Mouse (Mus musculus) intestine, embryonic 15.5 days (tissue): ENCODE results near the gene 3110040N11Rik. TPM values are rescaled to one million over a fixed set of nuclear protein-coding genes. Genes with fewer than 3 reads are reported as not detected.

Experiments
- ATAC-seq: fragments of 200-750 bp; cut with Nextera tagmentation; 2 replicates; pipeline ENCODE4 v1.8.0; 2017; ENCODE audit warnings: moderate TSS enrichment, moderate library complexity
- H3K27ac ChIP-seq: fragments of 300-500 bp; sonication (generic); 2 replicates; pipeline ENCODE4 v1.5.1; 2015; ENCODE audit warnings: mild to moderate bottlenecking, inconsistent platforms
- H3K27me3 ChIP-seq: fragments of 300-500 bp; sonication (generic); replicated peaks from 2 replicates; pipeline ENCODE4 v1.6.1; 2015; ENCODE audit warnings: inconsistent platforms
- H3K36me3 ChIP-seq: fragments of 300-500 bp; sonication (generic); 2 replicates; pipeline ENCODE4 v1.6.1; 2015; ENCODE audit warnings: inconsistent platforms
- H3K4me1 ChIP-seq: fragments of 300-500 bp; sonication (generic); replicated peaks from 2 replicates; pipeline ENCODE4 v1.6.1; 2015; ENCODE audit warnings: inconsistent platforms
- H3K4me2 ChIP-seq: fragments of 300-500 bp; sonication (generic); replicated peaks from 2 replicates; pipeline ENCODE4 v1.6.1; 2015; ENCODE audit warnings: mild to moderate bottlenecking, inconsistent platforms
- H3K4me3 ChIP-seq: fragments of 300-500 bp; sonication (generic); replicated peaks from 2 replicates; pipeline ENCODE4 v1.5.1; 2015; ENCODE audit warnings: inconsistent platforms
- H3K9ac ChIP-seq: fragments of 300-500 bp; sonication (generic); 2 replicates; pipeline ENCODE4 v1.6.1; 2015; ENCODE audit warnings: inconsistent platforms
- H3K9me3 ChIP-seq: fragments of 300-500 bp; sonication (generic); 2 replicates; pipeline ENCODE4 v1.6.1; 2016; ENCODE audit warnings: inconsistent platforms
- WGBS: fragments of 180-500 bp; shearing (Covaris S2); methylation state at CpG from one replicate; pipeline ENCODE4 v1.1.7; 2015; 5-methylcytosine and 5-hydroxymethylcytosine counted together
- polyA plus RNA-seq: library from polyadenylated mRNA; unstranded; fragments of >200 nt; fragmentation: Nextera tagmentation; extraction: Ambion mirVana; gene quantifications from 2 replicates; pipeline ENCODE4 v1.2.1, GENCODE M21; 2015

The 3110040N11Rik gene
- polyA plus RNA-seq, 1 experiment from 2014 or later, result 47.2 TPM

- no peak overlapping the region for H3K4me2 ChIP-seq
- no peak overlapping the region for H3K27ac ChIP-seq
- no peak for ATAC-seq
- no peak overlapping the region for H3K9ac ChIP-seq
- 66% methylated on average over 10 of the region's 10 CpGs for WGBS
- no peaks in the 10 kb centered on the region; the same call in 1 of the 2 replicates for H3K4me1 ChIP-seq
- no peaks in the 10 kb centered on the region for H3K27me3 ChIP-seq
- H3K9me3 ChIP-seq, result no peaks in the 10 kb centered on the region
- no peak overlapping the region for H3K4me3 ChIP-seq
- peaks cover 17% of the 10 kb centered on the region for H3K36me3 ChIP-seq
Observed at GRCm38 (mm10) chr7:81777667-81778218, 11.5 kb downstream of the 3110040N11Rik start.

DNA sequence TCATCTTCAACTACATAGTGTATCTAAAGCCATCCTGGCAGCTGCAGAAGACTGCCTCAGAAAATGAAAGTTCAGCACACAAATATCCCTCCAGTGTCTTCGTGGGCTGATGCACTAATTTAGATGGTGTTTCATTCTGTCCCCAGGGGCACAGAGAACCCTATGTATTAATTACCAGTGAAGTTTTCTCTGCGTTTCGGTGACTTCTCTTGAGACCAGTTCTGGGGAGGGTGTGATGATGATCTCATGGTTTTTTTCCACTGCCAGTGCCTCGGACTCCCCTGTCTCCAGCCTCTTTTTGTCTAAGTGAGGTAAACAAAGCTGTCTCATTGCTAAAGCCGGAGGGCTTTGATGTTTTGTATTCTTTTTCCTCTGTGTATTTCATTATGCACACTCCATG lies 14.0 kb downstream of the 3110040N11Rik start:
- Histone ChIP-seq H3K36me3 (peaks cover 5% of the 10 kb centered on the region), H3K9ac (no peak overlapping the region), H3K4me1 (no peaks in the 10 kb centered on the region; the same call in 1 of the 2 replicates), H3K4me2 (no peak overlapping the region), H3K27ac (no peak overlapping the region), H3K9me3 (no peaks in the 10 kb centered on the region), H3K4me3 (no peak overlapping the region), H3K27me3 (no peaks in the 10 kb centered on the region)
- ATAC-seq, result no peak
- WGBS, result 81% methylated on average over 5 of the region's 5 CpGs

GRCm38 (mm10) chr7:81772786-81773539 lies 16.3 kb downstream of the 3110040N11Rik start:
- H3K4me1 ChIP-seq, result no peaks in the 10 kb centered on the region; the same call in 1 of the 2 replicates
- peak; percentile 71 for ATAC-seq
- no peak overlapping the region for H3K27ac ChIP-seq
- no peaks in the 10 kb centered on the region for H3K9me3 ChIP-seq
- no peak overlapping the region for H3K9ac ChIP-seq
- no peak overlapping the region for H3K4me3 ChIP-seq
- H3K4me2 ChIP-seq, result no peak overlapping the region
- 75% methylated on average over 10 of the region's 10 CpGs for WGBS
- H3K27me3 ChIP-seq, result no peaks in the 10 kb centered on the region
- H3K36me3 ChIP-seq, result no peaks in the 10 kb centered on the region

DNA sequence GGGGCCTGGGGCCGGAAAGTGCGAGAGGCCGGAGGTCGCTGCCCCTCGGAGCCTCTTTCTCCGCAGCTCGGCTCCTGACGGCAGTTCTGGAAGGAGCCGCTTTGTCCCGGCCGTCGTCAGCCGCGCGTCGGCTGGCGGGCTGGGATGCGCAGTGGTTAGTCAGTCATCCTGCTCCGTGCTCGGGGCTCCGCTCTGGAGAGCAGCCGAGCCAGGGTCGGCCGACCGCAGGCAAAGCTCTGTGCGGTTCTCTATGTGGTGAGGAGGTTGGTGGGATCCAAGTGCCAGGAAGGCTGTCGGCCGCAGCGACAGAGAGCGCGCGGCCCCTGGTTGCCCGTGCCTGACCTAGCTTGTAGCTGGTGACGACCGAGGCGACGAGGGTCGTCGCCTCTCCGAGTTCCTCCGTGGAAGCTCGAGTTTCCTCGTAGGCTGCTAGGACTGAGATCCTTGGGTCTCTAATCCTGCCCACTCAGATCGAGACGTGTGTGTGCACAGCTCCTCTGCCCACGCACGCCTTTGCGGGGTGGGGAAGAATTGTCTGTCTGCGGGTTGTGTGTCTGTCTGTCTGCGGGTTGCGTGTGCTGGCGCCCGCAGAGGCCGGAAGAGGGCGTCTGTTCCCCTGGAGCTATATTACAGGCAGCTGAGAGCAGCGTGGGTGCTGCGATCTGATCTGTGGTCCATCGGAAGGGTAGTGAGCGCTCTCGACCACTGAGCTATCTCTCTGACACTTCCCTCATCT lies 26.0 kb downstream of the 3110040N11Rik start:
- 1% methylated on average over 60 of the region's 60 CpGs for WGBS
- H3K4me1 ChIP-seq, result no peaks in the 10 kb centered on the region
- peak overlapping the region; percentile 82 for H3K9ac ChIP-seq
- peak overlapping the region; percentile 62 for H3K27ac ChIP-seq
- H3K4me2 ChIP-seq, result peak overlapping the region; percentile 89
- H3K36me3 ChIP-seq, result no peaks in the 10 kb centered on the region
- no peaks in the 10 kb centered on the region for H3K27me3 ChIP-seq
- peak overlapping the region; percentile 70 for H3K4me3 ChIP-seq
- no peaks in the 10 kb centered on the region for H3K9me3 ChIP-seq
- peak; percentile 75 for ATAC-seq

DNA sequence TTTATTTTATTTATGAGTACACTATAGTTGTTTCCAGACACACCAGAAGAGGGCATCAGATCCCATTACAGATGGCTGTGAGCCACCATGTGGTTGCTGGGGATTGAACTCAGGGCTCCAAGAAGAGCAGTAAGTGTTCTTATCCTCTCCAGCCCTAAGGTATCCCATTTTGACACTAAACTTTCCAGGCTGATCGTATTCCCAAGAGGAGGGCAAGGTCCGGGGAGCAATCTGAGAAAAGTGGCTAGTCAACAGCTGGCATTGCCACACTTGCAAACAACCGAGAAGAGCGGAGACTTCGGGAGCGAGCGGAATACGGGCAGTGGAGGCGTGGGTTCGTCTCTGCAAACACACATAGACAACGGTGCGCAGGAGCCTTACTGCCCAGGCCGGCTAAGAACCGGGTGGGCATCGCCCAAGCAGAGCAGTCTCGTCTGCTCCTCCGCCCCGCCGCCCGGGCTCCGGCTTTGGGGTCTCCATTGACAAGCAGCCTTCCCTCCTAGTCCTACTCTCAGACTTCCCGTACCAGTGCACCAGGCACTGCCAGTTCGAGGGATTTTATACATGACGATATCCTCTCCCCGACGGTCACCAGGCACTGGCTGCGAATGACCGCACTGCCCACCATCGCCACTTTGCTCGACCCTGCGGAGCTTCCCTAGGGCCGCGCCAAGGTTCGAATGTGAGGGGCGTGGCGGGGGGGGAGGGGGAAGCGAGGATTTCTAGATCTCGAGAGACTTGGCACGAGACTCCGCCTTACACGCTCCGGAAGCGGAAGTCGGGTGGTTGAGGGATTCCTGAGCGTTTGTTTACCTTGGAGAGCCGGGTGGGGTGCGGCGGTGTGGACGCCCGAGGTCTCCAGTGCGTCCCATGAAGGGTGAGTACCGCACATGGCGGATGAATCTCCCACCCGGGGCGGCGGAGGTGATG lies 26.8 kb downstream of the 3110040N11Rik start, which contains the start of gene Ramac:
TSS of gene Ramac (plus strand) at position 746 of the 930 bp plus-strand sequence.
- ATAC-seq, result peak; percentile 97
- Histone ChIP-seq H3K4me3 (peak within 1 kb of the TSS; percentile 70), H3K9me3 (no peaks in the 10 kb centered on the region), H3K36me3 (no peaks in the 10 kb centered on the region), H3K27me3 (no peaks in the 10 kb centered on the region), H3K9ac (peak within 1 kb of the TSS; percentile 82), H3K4me2 (peak within 1 kb of the TSS; percentile 89), H3K4me1 (no peaks in the 10 kb centered on the region), H3K27ac (peak within 1 kb of the TSS; percentile 62)
- under 1% methylated on average over 56 of the region's 56 CpGs for WGBS

DNA sequence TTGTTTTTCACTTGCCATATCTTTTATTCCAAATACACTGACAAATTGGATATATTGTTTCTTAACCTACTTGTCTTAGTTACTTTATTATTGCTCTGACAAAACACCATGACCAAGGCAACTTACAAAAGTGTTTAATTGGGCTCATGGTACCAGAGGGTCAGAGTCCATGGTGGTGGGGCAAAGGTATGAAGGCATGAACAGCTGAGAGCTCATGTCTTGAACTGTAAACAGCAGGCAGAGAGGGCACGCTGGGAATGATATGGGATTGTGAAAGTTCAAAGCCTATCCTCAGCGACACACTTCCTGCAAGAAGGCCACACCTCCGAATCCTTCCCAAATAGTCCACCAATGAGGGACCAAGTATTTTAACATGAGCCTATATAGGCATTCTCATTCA lies 41.3 kb downstream of the 3110040N11Rik start:
- H3K27me3 ChIP-seq, result no peaks in the 10 kb centered on the region
- no peaks in the 10 kb centered on the region for H3K9me3 ChIP-seq
- no peak overlapping the region for H3K4me3 ChIP-seq
- no peak overlapping the region for H3K4me2 ChIP-seq
- no peak for ATAC-seq
- H3K36me3 ChIP-seq, result no peaks in the 10 kb centered on the region
- H3K27ac ChIP-seq, result no peak overlapping the region
- H3K9ac ChIP-seq, result no peak overlapping the region
- WGBS, result 83% methylated on average over 3 of the region's 3 CpGs
- H3K4me1 ChIP-seq, result no peaks in the 10 kb centered on the region

- Histone ChIP-seq H3K4me1 (no peaks in the 10 kb centered on the region), H3K27me3 (no peaks in the 10 kb centered on the region), H3K36me3 (no peaks in the 10 kb centered on the region), H3K9ac (no peak overlapping the region), H3K4me2 (no peak overlapping the region), H3K4me3 (no peak overlapping the region), H3K9me3 (no peaks in the 10 kb centered on the region), H3K27ac (no peak overlapping the region)
- ATAC-seq, result peak; percentile 71
- WGBS, result 65% methylated on average over 4 of the region's 4 CpGs
Observed at GRCm38 (mm10) chr7:81744145-81744544, 45.1 kb downstream of the 3110040N11Rik start.

GRCm38 (mm10) chr7:81740010-81740409 lies 49.3 kb downstream of the 3110040N11Rik start:
- no peak overlapping the region for H3K4me2 ChIP-seq
- 82% methylated on average over 7 of the region's 7 CpGs for WGBS
- ATAC-seq, result no peak

GRCm38 (mm10) chr7:81738720-81739385 lies 50.4 kb downstream of the 3110040N11Rik start:
- WGBS, result 52% methylated on average over 8 of the region's 8 CpGs
- Histone ChIP-seq H3K4me1 (no peaks in the 10 kb centered on the region), H3K9ac (no peak overlapping the region), H3K27me3 (no peaks in the 10 kb centered on the region), H3K27ac (no peak overlapping the region), H3K36me3 (no peaks in the 10 kb centered on the region), H3K4me2 (no peak overlapping the region; the same call in 1 of the 2 replicates), H3K4me3 (no peak overlapping the region), H3K9me3 (no peaks in the 10 kb centered on the region)
- ATAC-seq, result peak; percentile 78

More at GRCm38 (mm10) chr7:81740010-81740409, 49.3 kb downstream of the 3110040N11Rik start:
- H3K9me3 ChIP-seq, result no peaks in the 10 kb centered on the region
- no peaks in the 10 kb centered on the region for H3K36me3 ChIP-seq
- no peak overlapping the region for H3K4me3 ChIP-seq
- no peaks in the 10 kb centered on the region for H3K27me3 ChIP-seq
- H3K9ac ChIP-seq, result no peak overlapping the region
- H3K27ac ChIP-seq, result no peak overlapping the region
- no peaks in the 10 kb centered on the region for H3K4me1 ChIP-seq

DNA sequence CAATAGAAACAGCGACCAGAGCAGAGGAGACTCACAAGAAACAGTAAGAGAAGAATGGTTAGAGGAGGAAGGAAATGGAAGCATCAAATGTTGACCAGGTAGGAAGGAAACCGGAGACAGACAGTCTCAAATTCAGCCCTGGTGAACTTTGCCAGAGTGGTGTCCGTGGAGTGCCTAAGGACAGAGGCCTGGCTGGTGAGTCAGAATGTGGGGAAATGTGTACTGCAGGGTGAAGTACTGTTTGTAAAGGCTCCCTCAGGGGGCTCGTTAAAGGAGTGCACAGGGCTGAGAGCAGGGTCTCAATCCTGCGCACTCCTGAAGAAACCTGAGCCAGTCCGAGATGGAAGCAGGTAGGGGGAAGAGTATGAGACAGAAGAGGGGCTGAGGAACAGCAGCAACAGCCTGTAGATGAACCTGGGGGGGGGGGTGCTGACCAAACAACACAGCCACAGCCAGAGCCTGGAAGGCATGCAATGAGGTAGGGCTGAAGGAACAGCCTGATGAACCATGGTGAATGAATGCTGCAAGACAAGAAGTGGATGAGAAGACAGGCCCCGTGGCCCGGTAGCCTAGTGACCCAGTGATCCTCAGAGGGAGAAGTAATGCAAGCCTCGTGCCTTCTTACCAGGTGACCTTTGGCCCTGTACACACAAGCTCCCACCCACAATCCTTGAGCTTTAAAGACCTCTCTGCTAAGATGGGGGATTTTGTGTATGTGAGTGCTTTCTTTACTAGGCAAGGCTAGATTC lies 53.8 kb downstream of the 3110040N11Rik start:
- no peak overlapping the region for H3K4me2 ChIP-seq
- no peak overlapping the region for H3K4me3 ChIP-seq
- no peaks in the 10 kb centered on the region for H3K4me1 ChIP-seq
- ATAC-seq, result 0 out of 2 replicates have a peak, but pooled peaks have one; percentile 48
- no peak overlapping the region for H3K27ac ChIP-seq
- WGBS, result 56% methylated on average over 9 of the region's 9 CpGs
- H3K9me3 ChIP-seq, result no peaks in the 10 kb centered on the region
- no peaks in the 10 kb centered on the region for H3K36me3 ChIP-seq
- no peak overlapping the region for H3K9ac ChIP-seq
- no peaks in the 10 kb centered on the region for H3K27me3 ChIP-seq
